Comparison of ENCODE assay signal across 17 mouse cellular contexts in the genomic region with DNA sequence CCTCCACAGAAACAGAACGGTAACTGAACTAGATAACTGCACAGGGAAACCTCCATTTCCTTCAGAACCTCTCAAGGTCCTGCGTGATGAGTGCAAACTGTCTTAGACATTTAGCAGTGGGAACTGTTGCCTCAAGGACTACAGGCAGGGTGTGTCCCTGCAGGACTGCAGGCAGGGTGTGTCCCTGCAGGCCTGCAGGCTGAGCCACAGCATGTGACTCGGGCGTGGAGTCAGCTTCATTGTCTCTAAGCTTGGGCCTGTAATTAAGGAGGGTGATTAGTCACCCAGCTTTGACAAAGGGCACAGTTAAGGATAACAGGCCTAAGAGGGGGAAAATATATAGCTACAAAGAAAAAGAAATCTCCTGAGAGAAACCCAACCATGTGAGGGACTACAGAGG.
A peak's percentile ranks its signal among the peaks of the same experiment; 100 is the strongest.
DNase-seq lines count a peak whose midpoint lies in the region; ATAC-seq and TF ChIP-seq lines count a peak whose summit lies in the region.
"Had no signal": no experiment of that assay in that cellular context is flagged by ENCODE, and none has a peak within 500 bp of the region (broad histone marks: within the 10 kb centered on the region; RNA-seq: fewer than 3 reads in every experiment).

No protein-coding gene starts in this region.

- TF ChIP-seq CTCF in ES-Bruce4 (IDR thresholded peaks at IDR 0.05; ENCODE audit: low read depth, low read length) = no peak
- no peak for TF ChIP-seq CTCF in small intestine, adult 2 months (IDR thresholded peaks at IDR 0.05; ENCODE audit: extremely low read depth, insufficient read length, insufficient replicate concordance, low read depth, low read length)
- TF ChIP-seq CTCF in left cerebral cortex, adult 2 months (IDR thresholded peaks at IDR 0.05) = no peak

- H3K4me1 ChIP-seq in ES-Bruce4 (ENCODE audit: control insufficient read depth, insufficient read depth, low read length) = peaks cover 19% of the 10 kb centered on the region
- H3K4me1 ChIP-seq in liver, embryonic 13.5 days (replicated peaks) = peaks cover 18% of the 10 kb centered on the region
- peaks cover 20% of the 10 kb centered on the region for H3K4me1 ChIP-seq in small intestine, adult 2 months (ENCODE audit: control insufficient read depth, insufficient read depth, insufficient read length, low read length)
- no peaks in the 10 kb centered on the region for H3K4me1 ChIP-seq in limb, embryonic 10.5 days
- H3K4me1 ChIP-seq: forebrain, embryonic 10.5 days; heart, embryonic 12.5 days; neural tube, embryonic 13.5 days had no signal

- no peak overlapping the region for H3K9ac ChIP-seq in ES-Bruce4 (ENCODE audit: low read depth, poor library complexity, severe bottlenecking)
- H3K9ac ChIP-seq in liver, embryonic 13.5 days = no peak overlapping the region
- H3K9ac ChIP-seq: heart, embryonic 12.5 days; liver, embryonic 15.5 days; neural tube, embryonic 13.5 days had no signal

- ATAC-seq in liver, embryonic 13.5 days (ENCODE audit: low read depth) = peak; percentile 76
- ATAC-seq: inflammation-experienced regulatory T-cells, adult 6 months; midbrain, embryonic 16.5 days had no signal

- H3K27ac ChIP-seq in ES-Bruce4 (ENCODE audit: insufficient read depth, low read length) = peak overlapping the region; percentile 77
- no peak overlapping the region for H3K27ac ChIP-seq in liver, embryonic 13.5 days
- H3K27ac ChIP-seq in small intestine, adult 2 months (ENCODE audit: insufficient read depth, low read depth, low read length) = peak overlapping the region; percentile 36; the same call in 1 of the 2 replicates
- H3K27ac ChIP-seq in limb, embryonic 10.5 days = no peak overlapping the region
- H3K27ac ChIP-seq in left cerebral cortex, adult 2 months = no peak overlapping the region
- H3K27ac ChIP-seq: forebrain, embryonic 10.5 days; kidney, postnatal 0 days; liver, embryonic 15.5 days; neural tube, embryonic 13.5 days had no signal

- intact Hi-C loops in left cerebral cortex, postnatal 36 days (cut with DNase I) = no loop called here
- intact Hi-C loops in left cerebral cortex, adult 2 months (cut with DNase I) = no loop called here

- peak; percentile 70 for DNase-seq in brain, adult 2 months (ENCODE audit: low read depth, low spot score)
- DNase-seq in liver, embryonic 13.5 days = no peak
- no peak for DNase-seq in left cerebral cortex, postnatal 36 days (ENCODE audit: low spot score in 2 of 2)
- no peak for DNase-seq in neural tube, embryonic 10.5 days (ENCODE audit: extremely low spot score, low spot score)
- no peak for DNase-seq in limb, embryonic 10.5 days (ENCODE audit: low spot score)
- DNase-seq in left cerebral cortex, adult 2 months (ENCODE audit: extremely low spot score in 1 of 2, low spot score in 2 of 2) = no peak
- DNase-seq: cerebellum, adult 2 months; gastrocnemius, postnatal 36 days had no signal

- TF ChIP-seq POLR2A in ES-Bruce4 (IDR thresholded peaks at IDR 0.05; ENCODE audit: insufficient read depth, low read length) = no peak
- TF ChIP-seq POLR2A in small intestine, adult 2 months (IDR thresholded peaks at IDR 0.05; ENCODE audit: low read depth, low read length) = no peak

- TF ChIP-seq EP300 in ES-Bruce4 (IDR thresholded peaks at IDR 0.05; ENCODE audit: insufficient read depth, low read depth, low read length) = peak; percentile 98

- no peaks in the 10 kb centered on the region for H3K9me3 ChIP-seq in ES-Bruce4 (replicated peaks; ENCODE audit: control insufficient read depth, insufficient read depth, low read length, poor library complexity, severe bottlenecking)
- no peaks in the 10 kb centered on the region for H3K9me3 ChIP-seq in liver, embryonic 13.5 days (replicated peaks)
- no peaks in the 10 kb centered on the region for H3K9me3 ChIP-seq in limb, embryonic 10.5 days (replicated peaks)
- H3K9me3 ChIP-seq: forebrain, embryonic 10.5 days; heart, embryonic 12.5 days; liver, embryonic 15.5 days; neural tube, embryonic 13.5 days had no signal

- no peaks in the 10 kb centered on the region for H3K36me3 ChIP-seq in ES-Bruce4 (ENCODE audit: control insufficient read depth, insufficient read depth, low read length, poor library complexity, severe bottlenecking)
- peaks cover 97% of the 10 kb centered on the region for H3K36me3 ChIP-seq in liver, embryonic 13.5 days
- H3K36me3 ChIP-seq in small intestine, adult 2 months (ENCODE audit: control insufficient read depth, insufficient read depth, low read length) = peaks cover 38% of the 10 kb centered on the region
- H3K36me3 ChIP-seq in limb, embryonic 10.5 days = peaks cover 100% of the 10 kb centered on the region

- WGBS in liver, embryonic 13.5 days (ENCODE audit: insufficient replicate concordance) = 41% methylated on average over 4 of the region's 4 CpGs
- 32% methylated on average over 4 of the region's 4 CpGs for WGBS in small intestine, adult 2 months
- WGBS in limb, embryonic 10.5 days = 67% methylated on average over 4 of the region's 4 CpGs

- no peaks in the 10 kb centered on the region for H3K27me3 ChIP-seq in ES-Bruce4 (ENCODE audit: control insufficient read depth, insufficient read depth, low read length, poor library complexity, severe bottlenecking)
- no peaks in the 10 kb centered on the region for H3K27me3 ChIP-seq in liver, embryonic 13.5 days
- no peaks in the 10 kb centered on the region for H3K27me3 ChIP-seq in small intestine, adult 2 months (ENCODE audit: control insufficient read depth, insufficient read depth, low read length)
- no peaks in the 10 kb centered on the region for H3K27me3 ChIP-seq in limb, embryonic 10.5 days (ENCODE audit: low read depth, poor library complexity, severe bottlenecking)
- H3K27me3 ChIP-seq: heart, embryonic 12.5 days; liver, embryonic 15.5 days; neural tube, embryonic 13.5 days had no signal

- H3K4me2 ChIP-seq in liver, embryonic 13.5 days = no peak overlapping the region
- H3K4me2 ChIP-seq: heart, embryonic 12.5 days; liver, embryonic 15.5 days; neural tube, embryonic 13.5 days had no signal

- H3K4me3 ChIP-seq in ES-Bruce4 (ENCODE audit: low read depth, low read length) = no peak overlapping the region
- H3K4me3 ChIP-seq in liver, embryonic 13.5 days (replicated peaks) = no peak overlapping the region
- no peak overlapping the region for H3K4me3 ChIP-seq in small intestine, adult 2 months (ENCODE audit: low read depth, low read length)
- H3K4me3 ChIP-seq in limb, embryonic 10.5 days = no peak overlapping the region
- H3K4me3 ChIP-seq in left cerebral cortex, adult 2 months = no peak overlapping the region
- H3K4me3 ChIP-seq: forebrain, embryonic 10.5 days; heart, embryonic 12.5 days; liver, embryonic 15.5 days; neural tube, embryonic 13.5 days had no signal

Comparison
In these comparisons a context has a peak if more than half of its experiments do, and no peak if none do; other contexts are left out.
1. H3K27ac ChIP-seq: peak in ES-Bruce4 (single experiment) and small intestine, adult 2 months (single experiment); none in liver, embryonic 13.5 days (single experiment), limb, embryonic 10.5 days (single experiment) and left cerebral cortex, adult 2 months (single experiment).